Mouse (Mus musculus) liver, postnatal 0 days (tissue): Measurements from ENCODE around the gene Abracl. TPM values are rescaled to one million over a fixed set of nuclear protein-coding genes. Genes with fewer than 3 reads are reported as not detected.

Experiments used
- ATAC-seq: fragments of 200-750 bp; cut with Nextera tagmentation; 2 replicates; pipeline ENCODE4 v1.8.0; 2017; ENCODE audit warnings: mild to moderate bottlenecking, moderate library complexity
- DNase-seq: peaks from one replicate; pipeline ENCODE4 v3.0.0-alpha.2; 2016
- H3K27ac ChIP-seq: fragments of 300-500 bp; sonication (generic); 2 replicates; pipeline ENCODE4 v1.5.1; 2014; ENCODE audit warnings: antibody characterized with exemption, moderate library complexity, mild to moderate bottlenecking, low read depth
- H3K27me3 ChIP-seq: fragments of 300-500 bp; sonication (generic); 2 replicates; pipeline ENCODE4 v1.6.1; 2014; ENCODE audit warnings: low read length, control low read depth, mixed read lengths; ENCODE audit not compliant: insufficient read depth
- H3K36me3 ChIP-seq: fragments of 300-500 bp; sonication (generic); replicated peaks from 2 replicates; pipeline ENCODE4 v1.6.1; 2014; ENCODE audit warnings: mild to moderate bottlenecking, control low read depth, low read length, moderate library complexity, mixed read lengths; ENCODE audit not compliant: insufficient read depth
- H3K4me1 ChIP-seq: fragments of 300-500 bp; sonication (generic); 2 replicates; pipeline ENCODE4 v1.6.1; 2014; ENCODE audit warnings: antibody characterized with exemption, mild to moderate bottlenecking, control low read depth; ENCODE audit not compliant: insufficient read depth
- H3K4me2 ChIP-seq: fragments of 300-500 bp; sonication (generic); 2 replicates; pipeline ENCODE4 v1.6.1; 2014; ENCODE audit warnings: low read depth, mild to moderate bottlenecking, low read length, moderate library complexity, mixed read lengths
- H3K4me3 ChIP-seq: fragments of 300-500 bp; sonication (generic); 2 replicates; pipeline ENCODE4 v1.5.1; 2014; ENCODE audit warnings: low read depth, low read length
- H3K9ac ChIP-seq: fragments of 300-500 bp; sonication (generic); replicated peaks from 2 replicates; pipeline ENCODE4 v1.6.1; 2014; ENCODE audit warnings: mild to moderate bottlenecking, moderate library complexity
- H3K9me3 ChIP-seq: fragments of 300-500 bp; sonication (generic); 2 replicates; pipeline ENCODE4 v1.6.1; 2016; ENCODE audit warnings: mild to moderate bottlenecking, control low read depth, low read length, mixed read lengths
- CTCF ChIP-seq: sonication (generic); IDR thresholded peaks from 2 replicates; pipeline ENCODE4 v1.5.1; 2016; ENCODE audit warnings: antibody characterized with exemption, low read depth
- EP300 ChIP-seq: IDR thresholded peaks from 2 replicates; pipeline ENCODE4 v1.6.1; 2016; ENCODE audit warnings: antibody characterized with exemption, low read depth, mild to moderate bottlenecking
- WGBS: fragments of 180-500 bp; shearing (Covaris S2); extraction: QIAGEN DNeasy Blood & Tissue Kit; methylation state at CpG from one replicate; pipeline ENCODE4 v1.1.7; 2014; ENCODE audit not compliant: insufficient replicate concordance; 5-methylcytosine and 5-hydroxymethylcytosine counted together
- polyA plus RNA-seq: library from polyadenylated mRNA; unstranded; fragments of >200 nt; fragmentation: Nextera tagmentation; extraction: Ambion mirVana; gene quantifications from 2 replicates; pipeline ENCODE4 v1.2.1, GENCODE M21; 2015

Gene Abracl
- polyA plus RNA-seq, 1 experiment from 2014 or later = 58.6 TPM

- H3K9me3 ChIP-seq = no peaks in the 10 kb centered on the region
- ATAC-seq (no peak), DNase-seq (no peak)
- H3K27me3 ChIP-seq = no peaks in the 10 kb centered on the region
- no peaks in the 10 kb centered on the region for H3K36me3 ChIP-seq
- no peak overlapping the region for H3K4me2 ChIP-seq
- 86% methylated on average over 9 of the region's 9 CpGs for WGBS
- no peak overlapping the region for H3K9ac ChIP-seq
- H3K27ac ChIP-seq = no peak overlapping the region
- peaks cover 24% of the 10 kb centered on the region for H3K4me1 ChIP-seq
- no peak overlapping the region for H3K4me3 ChIP-seq
- TF ChIP-seq CTCF (no peak), EP300 (no peak)
Observed at GRCm38 (mm10) chr10:18058681-18059338, 35.7 kb upstream of the Abracl start.

- Histone ChIP-seq H3K36me3 (no peaks in the 10 kb centered on the region), H3K9me3 (no peaks in the 10 kb centered on the region), H3K9ac (peak overlapping the region; percentile 92), H3K4me1 (peaks cover 24% of the 10 kb centered on the region), H3K4me2 (peak overlapping the region; percentile 84), H3K27ac (peak overlapping the region; percentile 86; the same call in 1 of the 2 replicates), H3K4me3 (peak overlapping the region; percentile 82), H3K27me3 (no peaks in the 10 kb centered on the region)
- WGBS = 1% methylated on average over 8 of the region's 8 CpGs
- ATAC-seq = no peak
- no peak for TF ChIP-seq CTCF
- no peak for TF ChIP-seq EP300
- no peak for DNase-seq
Observed at GRCm38 (mm10) chr10:18056391-18056745, 33.3 kb upstream of the Abracl start.

GRCm38 (mm10) chr10:18055696-18056390 is 32.8 kb upstream of the Abracl start, which contains the start of gene Reps1:
Reps1 (plus strand) TSS chr10:18055861.
- 1% methylated on average over 58 of the region's 90 CpGs for WGBS
- DNase-seq = peak; percentile 53

GRCm38 (mm10) chr10:18055009-18055695 is 32.1 kb upstream of the Abracl start:
- H3K36me3 ChIP-seq = no peaks in the 10 kb centered on the region
- ATAC-seq (peak; percentile 98), DNase-seq (peak; percentile 87)
- 5% methylated on average over 48 of the region's 61 CpGs for WGBS
- peak overlapping the region; percentile 86 for H3K27ac ChIP-seq
- H3K9me3 ChIP-seq = no peaks in the 10 kb centered on the region
- TF ChIP-seq EP300 = no peak
- TF ChIP-seq CTCF = peak; percentile 64
- peaks cover 24% of the 10 kb centered on the region for H3K4me1 ChIP-seq
- H3K4me3 ChIP-seq = peak overlapping the region; percentile 82
- H3K4me2 ChIP-seq = peak overlapping the region; percentile 84
- H3K27me3 ChIP-seq = no peaks in the 10 kb centered on the region
- peak overlapping the region; percentile 92 for H3K9ac ChIP-seq

More at GRCm38 (mm10) chr10:18055696-18056390, 32.8 kb upstream of the Abracl start, which contains the start of gene Reps1:
- Histone ChIP-seq H3K4me2 (peak within 1 kb of the TSS; percentile 84), H3K27me3 (no peaks in the 10 kb centered on the region), H3K36me3 (no peaks in the 10 kb centered on the region), H3K4me1 (peaks cover 24% of the 10 kb centered on the region), H3K4me3 (peak within 1 kb of the TSS; percentile 82), H3K27ac (peak within 1 kb of the TSS; percentile 86), H3K9ac (peak within 1 kb of the TSS; percentile 92), H3K9me3 (no peaks in the 10 kb centered on the region)
- TF ChIP-seq EP300 = no peak
- TF ChIP-seq CTCF = no peak
- ATAC-seq = peak; percentile 78

- Histone ChIP-seq H3K27ac (no peak overlapping the region; the same call in 1 of the 2 replicates), H3K9ac (no peak overlapping the region), H3K4me2 (no peak overlapping the region), H3K4me1 (no peaks in the 10 kb centered on the region), H3K27me3 (no peaks in the 10 kb centered on the region), H3K36me3 (no peaks in the 10 kb centered on the region), H3K9me3 (no peaks in the 10 kb centered on the region), H3K4me3 (no peak overlapping the region)
- 66% methylated on average over 10 of the region's 10 CpGs for WGBS
- DNase-seq (no peak), ATAC-seq (peak; percentile 80)
- TF ChIP-seq CTCF = no peak
- TF ChIP-seq EP300 = no peak
Observed at GRCm38 (mm10) chr10:18047380-18048146, 24.5 kb upstream of the Abracl start.
